Mouse (Mus musculus): Measurements from ENCODE around the gene Gm11639. TPM values are rescaled to one million over a fixed set of nuclear protein-coding genes. Genes with fewer than 3 reads are reported as not detected.

Gene Gm11639
- polyA plus RNA-seq, 1 experiment from 2014 or later: 0.01 TPM

- TF ChIP-seq CTCF (IDR thresholded peaks at IDR 0.05; ENCODE audit: low read depth): no peak
- peaks cover 7% of the 10 kb centered on the region; the same call in 1 of the 2 replicates for H3K9me3 ChIP-seq (replicated peaks; ENCODE audit: low read length)
- no peak overlapping the region for H3K27ac ChIP-seq
- peaks cover 5% of the 10 kb centered on the region; the same call in 1 of the 2 replicates for H3K4me1 ChIP-seq (replicated peaks; ENCODE audit: insufficient read depth, low read length)
- H3K4me3 ChIP-seq (replicated peaks; ENCODE audit: low read depth, low read length): no peak overlapping the region
- H3K9ac ChIP-seq (ENCODE audit: low read depth, low read length): no peak overlapping the region
- no peak overlapping the region for H3K4me2 ChIP-seq (ENCODE audit: low read length)
- H3K27me3 ChIP-seq (ENCODE audit: insufficient read depth, low read length): no peaks in the 10 kb centered on the region
- no peak for ATAC-seq (replicated peaks; ENCODE audit: low FRiP score, low read depth)
- no peak for DNase-seq (ENCODE audit: low spot score)
- H3K36me3 ChIP-seq (ENCODE audit: insufficient read depth, low read length): no peaks in the 10 kb centered on the region
Observed at GRCm38 (mm10) chr11:105158047-105158446, 472.5 kb downstream of the Gm11639 start.

GRCm38 (mm10) chr11:105159673-105160360 lies 474.3 kb downstream of the Gm11639 start:
- H3K9ac ChIP-seq (ENCODE audit: low read depth, low read length): no peak overlapping the region
- H3K36me3 ChIP-seq (ENCODE audit: insufficient read depth, low read length): no peaks in the 10 kb centered on the region
- ATAC-seq (replicated peaks; ENCODE audit: low FRiP score, low read depth) (no peak), DNase-seq (ENCODE audit: low spot score) (no peak)
- WGBS: 48% methylated on average over 6 of the region's 6 CpGs
- peaks cover 10% of the 10 kb centered on the region; the same call in 1 of the 2 replicates for H3K9me3 ChIP-seq (replicated peaks; ENCODE audit: low read length)
- TF ChIP-seq CTCF (IDR thresholded peaks at IDR 0.05; ENCODE audit: low read depth): no peak
- no peak overlapping the region for H3K27ac ChIP-seq
- no peak overlapping the region for H3K4me3 ChIP-seq (replicated peaks; ENCODE audit: low read depth, low read length)
- H3K4me2 ChIP-seq (ENCODE audit: low read length): no peak overlapping the region
- no peaks in the 10 kb centered on the region for H3K4me1 ChIP-seq (replicated peaks; ENCODE audit: insufficient read depth, low read length)
- no peaks in the 10 kb centered on the region for H3K27me3 ChIP-seq (ENCODE audit: insufficient read depth, low read length)

GRCm38 (mm10) chr11:105161411-105161810 lies 475.9 kb downstream of the Gm11639 start:
- Histone ChIP-seq H3K4me1 (replicated peaks; ENCODE audit: insufficient read depth, low read length) (no peaks in the 10 kb centered on the region), H3K27ac (no peak overlapping the region), H3K4me2 (ENCODE audit: low read length) (no peak overlapping the region), H3K4me3 (replicated peaks; ENCODE audit: low read depth, low read length) (no peak overlapping the region), H3K27me3 (ENCODE audit: insufficient read depth, low read length) (no peaks in the 10 kb centered on the region), H3K36me3 (ENCODE audit: insufficient read depth, low read length) (no peaks in the 10 kb centered on the region), H3K9me3 (replicated peaks; ENCODE audit: low read length) (peaks cover 19% of the 10 kb centered on the region), H3K9ac (ENCODE audit: low read depth, low read length) (no peak overlapping the region)
- no peak for ATAC-seq (replicated peaks; ENCODE audit: low FRiP score, low read depth)
- no peak for TF ChIP-seq CTCF (IDR thresholded peaks at IDR 0.05; ENCODE audit: low read depth)
- WGBS: 92% methylated on average over 2 of the region's 2 CpGs
- DNase-seq (ENCODE audit: low spot score): no peak

- DNase-seq (ENCODE audit: low spot score): no peak
- ATAC-seq (replicated peaks; ENCODE audit: low FRiP score, low read depth): no peak
- 87% methylated on average over 69 of the region's 69 CpGs for WGBS
- Histone ChIP-seq H3K9me3 (replicated peaks; ENCODE audit: low read length) (peaks cover 19% of the 10 kb centered on the region), H3K9ac (ENCODE audit: low read depth, low read length) (no peak overlapping the region), H3K27ac (no peak overlapping the region), H3K4me2 (ENCODE audit: low read length) (no peak overlapping the region), H3K4me3 (replicated peaks; ENCODE audit: low read depth, low read length) (no peak overlapping the region), H3K27me3 (ENCODE audit: insufficient read depth, low read length) (no peaks in the 10 kb centered on the region), H3K4me1 (replicated peaks; ENCODE audit: insufficient read depth, low read length) (no peaks in the 10 kb centered on the region), H3K36me3 (ENCODE audit: insufficient read depth, low read length) (no peaks in the 10 kb centered on the region)
- no peak for TF ChIP-seq CTCF (IDR thresholded peaks at IDR 0.05; ENCODE audit: low read depth)
Observed at GRCm38 (mm10) chr11:105164516-105165510, 479.3 kb downstream of the Gm11639 start.

- H3K27ac ChIP-seq: no peak overlapping the region
- DNase-seq (ENCODE audit: low spot score) (no peak), ATAC-seq (replicated peaks; ENCODE audit: low FRiP score, low read depth) (no peak)
- H3K9ac ChIP-seq (ENCODE audit: low read depth, low read length): no peak overlapping the region
- no peak for TF ChIP-seq CTCF (IDR thresholded peaks at IDR 0.05; ENCODE audit: low read depth)
- no peaks in the 10 kb centered on the region for H3K4me1 ChIP-seq (replicated peaks; ENCODE audit: insufficient read depth, low read length)
- H3K4me3 ChIP-seq (replicated peaks; ENCODE audit: low read depth, low read length): no peak overlapping the region
- H3K36me3 ChIP-seq (ENCODE audit: insufficient read depth, low read length): no peaks in the 10 kb centered on the region
- H3K27me3 ChIP-seq (ENCODE audit: insufficient read depth, low read length): no peaks in the 10 kb centered on the region
- WGBS: 93% methylated on average over 10 of the region's 10 CpGs
- no peak overlapping the region for H3K4me2 ChIP-seq (ENCODE audit: low read length)
- H3K9me3 ChIP-seq (replicated peaks; ENCODE audit: low read length): peaks cover 19% of the 10 kb centered on the region
Observed at GRCm38 (mm10) chr11:105166780-105167179, 481.3 kb downstream of the Gm11639 start.

Other genes starting within 250 kb of the Gm11639 start
- 17.1 and 17.5 TPM in 2 replicates for gene Kansl1, start 216.8 kb upstream of the Gm11639 start, polyA plus RNA-seq (2015; fragmentation: Nextera tagmentation; extraction: Ambion mirVana)
- 24.1 and 27.8 TPM in 2 replicates for gene Cdc27, start 135.1 kb upstream of the Gm11639 start, polyA plus RNA-seq (2015; fragmentation: Nextera tagmentation; extraction: Ambion mirVana)
- 2.5 and 2.6 TPM in 2 replicates for gene Myl4, start 135.0 kb upstream of the Gm11639 start, polyA plus RNA-seq (2015; fragmentation: Nextera tagmentation; extraction: Ambion mirVana)
- 0.95 and 1.2 TPM in 2 replicates for gene Itgb3, start 77.7 kb upstream of the Gm11639 start, polyA plus RNA-seq (2015; fragmentation: Nextera tagmentation; extraction: Ambion mirVana)